Mouse (Mus musculus) bone marrow, adult 2 months (tissue): ENCODE results near the gene 1700057G04Rik.

Experiments
- CTCF ChIP-seq: fragments of 200-500 bp; IDR thresholded peaks from 2 replicates; pipeline ENCODE4 v1.5.1; 2011; ENCODE audit warnings: low read length, control low read depth; ENCODE audit not compliant: control insufficient read depth, insufficient read depth
- POLR2A ChIP-seq: fragments of 200-500 bp; IDR thresholded peaks from 2 replicates; pipeline ENCODE4 v1.6.1; 2011; ENCODE audit warnings: low read depth, mild to moderate bottlenecking, control low read depth, low read length, borderline replicate concordance; ENCODE audit not compliant: control insufficient read depth

DNA sequence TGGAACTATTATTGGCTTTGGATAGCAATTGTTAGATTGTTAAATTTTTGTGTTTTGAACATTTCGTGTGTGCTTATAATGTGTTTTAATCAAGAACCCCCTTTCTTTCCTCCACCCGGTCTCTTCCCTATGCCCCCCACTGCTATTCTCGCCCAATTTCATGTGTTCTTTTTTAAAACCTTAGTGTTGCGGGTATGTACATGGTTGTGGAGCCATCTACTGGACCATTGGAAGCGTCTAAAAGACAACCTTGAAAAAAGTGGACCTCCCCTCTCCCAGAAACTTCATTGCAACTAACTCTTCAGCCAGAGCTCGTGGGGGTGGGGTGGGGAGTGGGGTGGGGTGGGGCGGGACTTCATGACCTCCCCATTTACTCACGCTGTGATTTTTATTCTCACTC lies 66.2 kb downstream of the 1700057G04Rik start:
- TF ChIP-seq CTCF = no peak
- no peak for TF ChIP-seq POLR2A
